Comparison of ENCODE assay signal across 8 mouse cellular contexts in the genomic region with DNA sequence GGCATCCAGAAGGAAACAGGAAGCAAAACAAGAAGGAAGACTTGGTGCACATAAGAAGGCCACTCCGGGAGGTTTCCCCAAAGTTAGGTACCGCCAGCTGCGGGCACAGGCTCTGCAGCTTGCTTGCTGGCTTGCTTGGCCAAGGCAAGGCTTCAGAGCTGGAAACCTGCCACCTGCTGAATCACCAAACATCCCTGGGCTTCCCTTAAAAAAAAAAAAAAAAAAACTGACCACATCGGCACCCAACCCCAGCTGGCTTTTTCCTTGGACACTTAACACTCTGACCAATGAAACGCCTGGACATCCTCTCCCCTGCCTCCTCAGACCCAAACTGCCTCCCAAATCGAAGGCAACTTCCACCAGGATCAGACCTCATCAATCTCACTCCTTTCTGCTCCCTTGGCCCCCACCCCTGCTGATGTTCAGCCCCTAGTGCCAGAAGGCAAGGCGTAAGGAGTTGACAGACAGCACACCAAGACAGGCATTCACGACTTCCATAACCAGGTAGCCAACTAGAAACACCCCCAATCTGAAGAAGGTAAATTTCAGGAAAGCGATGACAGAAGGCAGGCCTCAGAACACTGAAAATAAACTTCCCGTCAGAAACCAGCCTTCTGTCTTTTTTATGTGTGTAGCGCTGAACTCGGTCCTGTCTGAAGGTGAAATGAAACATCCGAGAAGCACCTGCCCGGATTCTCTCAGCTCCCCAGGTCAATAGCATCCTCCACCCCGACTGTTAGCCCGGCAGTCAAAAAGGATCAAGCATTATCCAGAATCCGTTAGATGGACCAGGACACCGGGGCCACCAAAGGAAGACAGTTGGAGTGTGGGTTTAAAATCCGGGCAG. TPM values are rescaled to one million over a fixed set of nuclear protein-coding genes. Genes with fewer than 3 reads are reported as not detected.
DNase-seq lines count a peak whose midpoint lies in the region; ATAC-seq and TF ChIP-seq lines count a peak whose summit lies in the region.

No protein-coding gene starts in this region.

- intact Hi-C loops in gastrocnemius, adult 2 months (cut with DNase I): loop anchor here (1.0 to 5.0 kb wide), 5 partner anchors 60 to 279 kb away; a partner anchor contains a TSS
- intact Hi-C loops in left cerebral cortex, postnatal 36 days (cut with DNase I): loop anchor here (1.0 to 5.0 kb wide), 3 partner anchors 64 to 279 kb away; a partner anchor contains a TSS

- TF ChIP-seq CTCF in brain, embryonic 14.5 days (IDR thresholded peaks at IDR 0.05; ENCODE audit: borderline replicate concordance, extremely low read depth, insufficient read depth, insufficient read length): no peak
- peak; percentile 12; the same call in 1 of the 2 replicates for TF ChIP-seq CTCF in gastrocnemius, adult 2 months (IDR thresholded peaks at IDR 0.05)

- no peak for ATAC-seq in hindbrain, embryonic 15.5 days (ENCODE audit: low FRiP score, low read depth)
- no peak for ATAC-seq in midbrain, embryonic 12.5 days (ENCODE audit: low FRiP score, low read depth)

- TF ChIP-seq POLR2A in brain, embryonic 14.5 days (IDR thresholded peaks at IDR 0.05; ENCODE audit: borderline replicate concordance, extremely low read depth, insufficient read depth, insufficient read length, poor library complexity, severe bottlenecking): no peak

- no peaks in the 10 kb centered on the region for H3K27me3 ChIP-seq in hindbrain, embryonic 15.5 days
- peaks cover 8% of the 10 kb centered on the region; the same call in 1 of the 2 replicates for H3K27me3 ChIP-seq in midbrain, embryonic 12.5 days

- WGBS in hindbrain, embryonic 15.5 days: 19% methylated on average over 19 of the region's 19 CpGs
- WGBS in midbrain, embryonic 12.5 days: 27% methylated on average over 19 of the region's 19 CpGs

- no peaks in the 10 kb centered on the region for H3K9me3 ChIP-seq in hindbrain, embryonic 15.5 days
- H3K9me3 ChIP-seq in midbrain, embryonic 12.5 days: no peaks in the 10 kb centered on the region

- no peaks in the 10 kb centered on the region for H3K36me3 ChIP-seq in hindbrain, embryonic 15.5 days
- H3K36me3 ChIP-seq in midbrain, embryonic 12.5 days: no peaks in the 10 kb centered on the region; the same call in 1 of the 2 replicates

- DNase-seq in embryo, embryonic 10.5 days (ENCODE audit: low spot score): peak; percentile 20
- DNase-seq in embryo, embryonic 11 days: no peak
- DNase-seq in brain, embryonic 14.5 days (ENCODE audit: low read depth): peak; percentile 56
- peak; percentile 94 for DNase-seq in gastrocnemius, adult 2 months
- DNase-seq in left cerebral cortex, postnatal 36 days (ENCODE audit: low spot score in 2 of 2): peak; percentile 45 to 52
- DNase-seq in testis, postnatal 10 days (ENCODE audit: low spot score): peak; percentile 80

- peaks cover 22% of the 10 kb centered on the region for H3K4me1 ChIP-seq in hindbrain, embryonic 15.5 days (replicated peaks)
- peaks cover 16% of the 10 kb centered on the region for H3K4me1 ChIP-seq in midbrain, embryonic 12.5 days

- H3K27ac ChIP-seq in gastrocnemius, adult 2 months: peak overlapping the region; percentile 94
- H3K27ac ChIP-seq in hindbrain, embryonic 15.5 days (replicated peaks): peak overlapping the region; percentile 99; the same call in 1 of the 2 replicates
- H3K27ac ChIP-seq in midbrain, embryonic 12.5 days (replicated peaks): no peak overlapping the region

- peak overlapping the region; percentile 75 for H3K9ac ChIP-seq in hindbrain, embryonic 15.5 days
- H3K9ac ChIP-seq in midbrain, embryonic 12.5 days (replicated peaks): peak overlapping the region; percentile 83

- peak overlapping the region; percentile 70 for H3K4me2 ChIP-seq in hindbrain, embryonic 15.5 days
- peak overlapping the region; percentile 80 for H3K4me2 ChIP-seq in midbrain, embryonic 12.5 days (replicated peaks)

- peak overlapping the region; percentile 95 for H3K4me3 ChIP-seq in gastrocnemius, adult 2 months
- H3K4me3 ChIP-seq in hindbrain, embryonic 15.5 days: peak overlapping the region; percentile 84
- H3K4me3 ChIP-seq in midbrain, embryonic 12.5 days: peak overlapping the region; percentile 74

RNA-seq across cellular contexts. Expression of a gene that starts 2.7 kb away (rescaled TPM):
- polyA plus RNA-seq in brain, embryonic 14.5 days (2012; rRNA removed): 8.6 and 13.6 TPM in 2 replicates
- total RNA-seq in gastrocnemius, adult 2 months (2021): 10 to 100 TPM; 53.8 to 62.8 TPM
- polyA plus RNA-seq in hindbrain, embryonic 15.5 days (2015; fragmentation: Nextera tagmentation; extraction: Ambion mirVana): 21.7 and 22.7 TPM in 2 replicates
- total RNA-seq in left cerebral cortex, postnatal 36 days (2021): 10 to 100 TPM; 38.5 to 58.1 TPM
- 13.4 and 15.1 TPM in 2 replicates for polyA plus RNA-seq in midbrain, embryonic 12.5 days (2016; fragmentation: Nextera tagmentation; extraction: Ambion mirVana)
